Mouse (Mus musculus): ENCODE data around the gene Rapgef1.

- no peak for TF ChIP-seq GATA1 (IDR thresholded peaks at IDR 0.05; ENCODE audit: borderline replicate concordance, low read length)
- no peak for TF ChIP-seq FLI1 (IDR thresholded peaks at IDR 0.05; ENCODE audit: low read length)
Measured at GRCm38 (mm10) chr2:29655433-29655832, 35.9 kb downstream of the Rapgef1 start.
